Mouse (Mus musculus) fat pad, adult 2 months (tissue): ENCODE data around the gene Vdac1.

Experiments used
- DNase-seq: peaks from one replicate; pipeline ENCODE4 v3.0.0-alpha.2; 2011; ENCODE audit warnings: low read depth, low spot score; ENCODE audit errors: extremely low read depth

The Vdac1 gene

DNA sequence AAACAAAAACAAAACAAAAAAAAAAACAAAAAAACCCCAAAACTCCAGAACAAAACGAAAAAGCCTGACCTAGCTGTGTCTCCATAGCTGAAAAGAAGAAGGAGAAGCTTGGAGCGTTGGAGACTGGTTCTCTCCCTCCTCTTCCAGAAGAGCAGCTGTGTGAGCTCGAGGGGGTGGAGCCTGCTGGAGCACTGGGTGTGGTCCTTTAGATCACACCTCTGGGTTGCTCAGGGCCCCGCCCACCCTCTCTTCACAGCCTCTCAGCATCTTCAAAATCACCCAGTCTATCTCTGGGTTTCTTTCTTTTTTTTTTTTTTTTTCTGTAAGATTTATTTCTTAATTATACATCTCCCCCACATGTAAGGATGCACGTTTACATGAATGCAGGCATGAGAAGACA, 58.6 kb downstream of the Vdac1 start:
- DNase-seq = no peak

DNA sequence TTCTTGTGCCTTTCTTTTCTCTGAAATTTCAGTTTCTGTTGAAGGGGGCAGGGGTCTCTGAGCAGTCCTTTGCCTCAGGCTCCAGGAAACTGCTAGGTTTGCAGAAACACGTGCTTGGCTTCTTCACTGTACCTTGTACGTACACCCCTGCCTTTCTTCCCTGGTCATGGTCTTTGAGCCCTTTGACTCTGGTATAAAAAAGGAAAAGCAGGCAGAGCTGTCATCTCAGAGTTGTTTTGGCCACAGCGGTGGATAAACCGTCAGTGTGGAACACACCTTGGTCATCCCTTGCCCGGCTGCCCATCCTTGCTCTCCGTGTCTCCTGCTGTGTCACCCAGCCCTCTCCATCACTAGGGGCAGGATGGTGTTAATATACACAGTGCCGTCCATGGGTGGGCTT, 59.2 kb downstream of the Vdac1 start:
- no peak for DNase-seq

DNA sequence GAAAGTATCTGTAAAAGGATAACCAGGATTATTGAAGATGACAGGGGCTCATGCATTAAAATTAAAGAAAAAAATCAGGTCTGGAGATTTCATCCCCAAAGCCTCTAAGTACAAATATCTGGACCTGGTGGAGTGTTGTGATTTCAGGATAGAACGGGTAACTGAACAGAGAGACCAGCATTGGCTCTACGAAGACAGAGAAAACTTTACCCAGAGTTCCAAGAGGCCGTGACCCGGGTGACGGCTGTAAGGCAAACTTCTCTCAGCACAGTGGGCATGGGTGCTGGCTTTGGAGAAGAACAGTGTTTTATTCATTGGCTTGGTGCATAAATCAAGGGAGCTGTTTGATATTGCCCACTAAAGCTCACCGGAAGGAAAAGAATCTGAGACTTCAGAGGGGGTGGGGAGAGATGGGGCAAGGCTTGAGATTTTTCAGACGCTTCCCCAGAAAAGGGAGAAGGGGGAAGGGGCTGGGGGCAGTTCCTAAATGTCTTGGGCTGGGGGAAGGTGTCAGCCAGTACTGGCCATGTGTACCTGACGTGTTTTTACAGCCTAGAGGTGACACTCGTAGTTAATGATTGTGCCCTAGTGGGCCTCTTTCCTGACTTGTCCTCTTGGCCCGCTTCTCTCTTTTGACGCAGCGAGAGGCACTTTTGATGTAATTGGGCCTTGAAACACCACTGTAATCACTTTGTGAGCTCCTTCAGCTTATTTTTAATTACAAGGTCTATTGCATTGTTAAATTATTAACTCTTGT, 59.8 kb downstream of the Vdac1 start:
- no peak for DNase-seq

DNA sequence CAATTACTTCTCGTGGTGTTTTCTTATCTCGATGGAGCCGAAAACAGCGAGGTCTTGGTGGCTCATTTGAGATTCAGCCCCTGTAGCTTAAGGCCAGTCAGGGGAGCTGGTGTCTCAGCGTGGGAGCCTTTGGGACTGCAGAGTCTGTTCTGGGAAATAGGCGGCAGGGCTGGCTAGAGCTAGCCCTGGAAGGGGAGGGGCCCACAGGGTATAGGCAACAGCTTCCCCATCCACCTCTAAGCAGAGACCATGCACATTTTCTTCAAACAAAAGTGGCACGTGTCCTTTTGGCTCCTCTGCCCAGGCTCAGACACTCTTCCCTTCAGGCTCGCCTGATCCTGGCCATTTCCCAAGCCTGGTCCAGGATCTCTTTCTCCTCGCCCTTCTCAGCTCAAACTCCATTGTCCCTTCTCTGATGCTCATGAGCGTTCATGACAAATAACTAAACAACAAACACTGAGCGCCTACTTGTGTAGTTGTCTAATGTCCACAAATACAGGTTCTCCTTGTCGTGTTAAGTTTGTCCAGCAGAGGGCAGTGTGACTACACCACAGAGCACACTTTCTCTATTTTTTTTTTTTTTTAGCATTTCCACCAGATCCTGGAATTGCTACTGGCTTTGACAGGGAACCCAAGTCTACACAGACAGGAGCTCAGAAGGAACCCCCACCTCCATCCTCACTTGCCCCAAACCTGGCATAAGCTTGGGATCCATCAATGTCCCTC, 60.6 kb downstream of the Vdac1 start:
- no peak for DNase-seq

DNA sequence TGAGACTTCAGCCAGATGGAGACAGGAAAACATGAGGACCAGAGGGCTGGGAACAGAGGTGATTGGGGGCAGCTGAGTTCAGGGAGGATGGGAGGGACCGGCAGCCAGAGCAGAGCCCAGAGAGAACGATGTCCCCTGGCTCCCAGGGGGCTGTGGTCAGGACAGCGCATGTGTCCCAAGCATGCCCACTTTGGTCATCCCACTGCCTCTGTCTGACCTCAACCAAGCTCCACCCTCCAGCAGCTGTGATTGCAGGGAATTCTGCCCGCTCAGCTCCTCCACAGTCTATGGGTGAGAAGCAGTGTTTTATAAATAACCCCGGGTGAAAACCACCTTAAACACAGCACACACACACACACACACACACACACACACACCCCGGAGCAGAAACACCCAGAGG, 68.8 kb downstream of the Vdac1 start:
- no peak for DNase-seq

DNA sequence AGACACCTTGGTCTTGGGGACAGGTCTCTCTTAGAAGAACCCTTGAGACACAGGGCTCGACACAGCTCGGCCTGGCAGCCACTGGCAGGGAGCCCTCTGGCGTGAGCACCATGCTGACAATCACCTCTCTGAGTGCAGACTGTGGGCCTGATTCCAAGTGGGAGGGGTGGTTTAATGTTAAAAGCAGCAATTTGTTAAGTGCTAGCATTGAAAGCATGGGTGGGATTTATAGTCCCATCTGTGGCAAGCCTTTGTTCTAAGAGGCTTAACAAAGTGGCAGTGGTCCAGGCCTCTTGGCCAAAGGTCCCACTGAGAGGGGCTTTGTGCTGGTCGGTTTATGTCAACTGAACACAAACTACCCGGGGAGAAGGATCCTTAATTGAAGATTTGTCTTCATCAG, 70.9 kb downstream of the Vdac1 start:
- no peak for DNase-seq

DNA sequence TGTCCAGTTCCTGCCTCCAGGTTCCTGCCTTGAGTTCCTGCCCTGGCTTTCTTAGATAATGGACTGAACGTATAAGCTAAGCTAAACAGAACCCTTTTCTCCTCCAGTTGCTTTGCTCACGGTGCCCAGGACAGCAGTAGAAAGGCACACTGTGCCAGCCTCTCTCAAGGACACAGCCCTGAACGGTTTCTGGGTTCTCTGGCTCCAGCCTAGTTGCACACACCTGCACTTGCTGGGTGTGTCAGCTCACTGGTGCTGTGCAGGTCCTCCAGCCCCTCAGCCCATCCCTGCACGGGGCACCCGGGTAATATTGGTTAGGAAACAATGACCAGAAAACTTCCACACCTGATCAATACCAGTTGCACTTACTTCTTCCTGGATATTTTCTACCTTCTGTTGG, 71.5 kb downstream of the Vdac1 start:
- no peak for DNase-seq

DNA sequence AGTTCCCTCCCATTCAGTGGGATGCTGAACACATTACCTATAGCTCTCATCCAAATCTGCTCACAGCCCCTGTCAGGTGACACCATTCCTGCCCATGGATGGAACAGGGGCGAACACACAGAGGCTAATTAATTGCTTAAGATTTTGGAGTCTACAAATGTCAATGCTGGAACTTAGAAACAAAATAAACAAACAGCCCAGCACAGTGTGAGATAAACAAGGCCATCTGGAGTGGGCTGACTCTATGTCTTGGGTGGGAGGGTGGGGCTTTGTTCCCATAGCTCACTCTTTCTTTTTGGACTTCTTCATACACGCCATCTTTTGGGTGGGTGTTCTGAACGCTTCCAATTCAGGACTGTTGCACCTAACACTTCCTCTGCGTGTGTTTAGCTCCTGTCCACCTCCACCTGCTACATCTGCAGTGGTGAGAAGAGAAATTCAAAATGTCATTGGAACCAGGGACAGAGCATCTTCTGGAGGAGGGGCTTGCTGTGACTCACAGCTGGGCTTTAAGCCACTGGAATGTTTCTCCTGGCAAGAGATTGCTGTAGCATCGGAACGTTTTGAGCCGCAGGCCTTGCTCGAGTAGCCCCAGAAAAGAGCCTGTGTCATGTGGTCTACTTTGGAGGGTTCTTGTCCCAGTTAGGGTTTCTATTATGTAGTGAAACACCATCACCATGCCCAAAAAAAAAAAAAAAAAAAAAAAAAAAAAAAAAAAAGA, 72.6 kb downstream of the Vdac1 start:
- no peak for DNase-seq

DNA sequence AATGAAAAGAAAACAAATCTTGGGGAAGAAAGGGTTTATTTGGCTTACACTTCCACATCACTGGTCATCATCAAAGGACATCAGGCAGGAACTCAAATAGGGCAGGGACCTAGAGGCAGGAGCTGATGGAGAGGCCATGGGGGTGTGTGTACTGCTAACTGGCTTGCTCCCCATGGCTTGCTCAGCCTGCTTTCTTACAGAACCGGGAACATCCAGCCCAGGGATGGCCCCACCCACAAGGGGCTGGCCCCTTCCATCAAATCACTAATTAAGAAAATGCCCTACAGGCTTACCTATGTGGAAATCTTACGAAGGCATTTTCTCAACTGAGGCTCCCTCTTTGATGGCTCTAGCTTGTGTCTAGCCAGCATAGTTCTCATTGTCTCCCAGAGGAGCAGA, 73.1 kb downstream of the Vdac1 start:
- no peak for DNase-seq

DNA sequence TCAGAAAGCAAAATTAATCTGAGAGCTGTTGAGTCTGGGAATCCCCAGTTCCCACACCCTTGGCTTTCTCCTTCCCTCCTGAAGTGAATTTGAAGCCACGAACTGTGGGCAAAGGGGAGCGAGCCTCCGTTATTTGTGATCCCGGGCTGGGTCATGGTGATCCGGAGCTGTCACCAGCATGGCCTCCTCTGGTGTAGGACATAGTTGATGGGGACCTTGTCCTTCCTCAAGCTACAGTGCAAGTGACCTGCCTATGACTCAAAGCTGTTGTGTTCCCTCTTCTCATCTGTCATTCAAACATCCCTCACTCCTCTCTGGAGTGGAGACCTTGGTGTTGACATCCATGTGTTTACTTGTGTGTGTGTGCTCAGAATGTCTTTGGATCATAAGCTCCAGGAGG, 74.8 kb downstream of the Vdac1 start:
- no peak for DNase-seq

DNA sequence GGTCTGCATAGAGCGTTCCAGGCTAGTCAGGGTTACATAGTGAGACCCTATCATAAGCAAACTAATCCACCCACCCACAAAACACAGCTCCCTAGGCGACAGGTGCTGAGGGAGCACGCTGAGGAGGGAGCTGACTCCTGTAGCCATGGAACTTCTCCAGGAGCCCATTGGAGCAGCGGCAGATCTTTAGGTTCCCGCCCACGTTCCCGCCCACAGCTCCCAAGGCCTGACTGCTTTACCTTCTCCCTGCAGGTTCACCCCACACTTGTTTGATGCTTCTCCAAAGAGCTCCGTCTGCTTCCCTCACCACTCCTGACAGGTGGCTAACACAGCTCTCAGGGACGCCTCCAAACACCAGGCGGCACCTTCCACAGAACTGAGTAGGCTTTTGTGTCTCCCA, 76.5 kb downstream of the Vdac1 start:
- DNase-seq = no peak
